Mouse (Mus musculus) Patski (cell line): ENCODE measurements around the gene Gm10842. TPM values are rescaled to one million over a fixed set of nuclear protein-coding genes. Genes with fewer than 3 reads are reported as not detected.

ENCODE experiments used
- ATAC-seq: fragments of 100-300 bp; one replicate; pipeline ENCODE4 v1.8.0; 2021
- CTCF ChIA-PET: fragments of 350-600 bp; sonication (Branson Sonifier 250); formaldehyde crosslinking; loops from one replicate; lab custom pipeline; 2022; ENCODE audit warnings: inconsistent platforms; lab: Charles Lee
- POLR2A ChIA-PET: fragments of 350-600 bp; sonication (Branson Sonifier 250); formaldehyde crosslinking; loops from one replicate; lab custom pipeline; 2022; ENCODE audit warnings: antibody characterized with exemption, inconsistent platforms; lab: Charles Lee
- DNase-seq: peaks from one replicate; pipeline ENCODE4 v3.0.0-alpha.2; 2011; ENCODE audit warnings: low read depth, low spot score
- H3K27me3 ChIP-seq: fragments of 371-371 bp; one replicate; pipeline ENCODE4 v1.5.1; 2021
- CTCF ChIP-seq: fragments of 100-300 bp; IDR thresholded peaks from one replicate; pipeline ENCODE4 v1.5.1; 2021
- in situ Hi-C: fragments of 300-500 bp; cut with MboI; formaldehyde crosslinking; loops from 3 replicates; pipeline ENCODE4 v1.11.1; 2018; ENCODE audit warnings: low pct_unique_long_range_greater_than_20kb, mixed read lengths
- polyA plus RNA-seq: library from polyadenylated mRNA; unstranded; gene quantifications from one replicate; pipeline ENCODE4 v1.2.3, GENCODE M21; 2021

Gm10842 gene
- polyA plus RNA-seq, 1 experiment from 2014 or later, result not detected

DNA sequence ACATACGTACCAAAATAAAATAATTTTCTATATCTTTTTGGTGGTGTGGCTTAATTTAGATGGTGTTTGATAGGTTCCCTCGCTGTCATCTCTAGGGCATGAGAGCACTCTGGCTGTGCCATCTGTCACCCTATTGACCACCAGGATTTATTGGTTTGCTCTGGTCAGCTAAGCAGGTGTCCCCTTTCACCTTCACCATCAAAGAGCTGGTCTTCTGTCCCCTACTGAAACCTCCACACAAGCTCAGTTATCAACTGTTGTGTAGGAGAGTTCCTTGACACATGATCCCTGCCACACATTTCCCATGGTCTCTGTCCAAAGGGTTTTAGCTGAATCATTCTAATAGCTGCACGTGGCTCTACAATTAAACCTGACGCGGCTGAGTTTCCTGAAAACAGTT is 5.6 kb upstream of the Gm10842 start:
- no peaks in the 10 kb centered on the region for H3K27me3 ChIP-seq
- ChIA-PET CTCF (no interaction called here), POLR2A (no interaction called here)
- TF ChIP-seq CTCF, result no peak
- no peak for ATAC-seq
- in situ Hi-C loops, result loop anchor here (25.0 kb wide), 1 partner anchor 829 kb away; no protein-coding TSS in a partner anchor
- no peak for DNase-seq

DNA sequence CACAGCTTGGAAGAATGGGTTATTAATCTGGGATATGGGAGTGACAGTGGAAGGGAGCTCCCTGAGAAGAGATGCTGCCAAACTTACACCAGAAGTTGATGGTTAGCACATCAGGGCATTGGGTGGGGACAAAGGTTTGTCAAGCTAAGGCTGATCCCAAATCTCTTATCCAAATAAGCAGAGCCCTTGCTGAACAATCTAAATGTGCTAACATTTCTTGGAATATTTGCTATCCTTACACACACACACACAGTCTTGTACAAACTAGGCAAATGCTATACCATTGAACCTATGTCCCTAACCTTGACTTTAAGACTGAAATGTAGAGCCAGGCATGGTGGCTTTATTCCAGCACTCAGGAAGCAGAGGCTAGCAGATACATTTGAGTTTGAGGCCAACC is 3.1 kb upstream of the Gm10842 start:
- in situ Hi-C loops, result loop anchor here (25.0 kb wide), 1 partner anchor 831 kb away; no protein-coding TSS in a partner anchor
- H3K27me3 ChIP-seq, result no peaks in the 10 kb centered on the region
- ChIA-PET CTCF (no interaction called here), POLR2A (no interaction called here)
- no peak for TF ChIP-seq CTCF
- DNase-seq (no peak), ATAC-seq (no peak)

DNA sequence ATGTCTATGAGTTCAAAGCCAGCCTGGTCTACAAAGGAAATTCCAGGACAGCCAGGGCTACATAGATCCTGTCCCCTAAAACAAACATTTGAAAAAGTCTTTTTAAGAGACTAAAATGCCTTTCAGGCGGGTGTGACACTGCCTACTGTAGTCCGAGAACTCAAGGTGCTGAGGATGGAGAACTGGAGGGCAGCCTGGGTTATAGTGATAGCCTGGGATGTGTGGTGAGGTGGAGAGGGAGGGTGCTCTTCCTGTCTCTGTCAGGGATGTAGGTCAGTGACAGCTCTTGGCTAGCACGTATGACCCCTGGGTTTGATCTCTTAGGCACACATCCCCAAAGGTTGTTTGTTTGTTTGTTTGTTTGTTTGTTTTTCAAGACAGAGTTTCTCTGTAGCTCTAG is 2.6 kb upstream of the Gm10842 start:
- TF ChIP-seq CTCF, result no peak
- ChIA-PET POLR2A (no interaction called here), CTCF (interaction anchor here (1.2 kb wide), 1 partner anchor 23 kb away, joined by 3 read pairs; no protein-coding TSS in a partner anchor)
- ATAC-seq (no peak), DNase-seq (no peak)
- in situ Hi-C loops, result loop anchor here (25.0 kb wide), 1 partner anchor 832 kb away; no protein-coding TSS in a partner anchor
- H3K27me3 ChIP-seq, result no peaks in the 10 kb centered on the region

DNA sequence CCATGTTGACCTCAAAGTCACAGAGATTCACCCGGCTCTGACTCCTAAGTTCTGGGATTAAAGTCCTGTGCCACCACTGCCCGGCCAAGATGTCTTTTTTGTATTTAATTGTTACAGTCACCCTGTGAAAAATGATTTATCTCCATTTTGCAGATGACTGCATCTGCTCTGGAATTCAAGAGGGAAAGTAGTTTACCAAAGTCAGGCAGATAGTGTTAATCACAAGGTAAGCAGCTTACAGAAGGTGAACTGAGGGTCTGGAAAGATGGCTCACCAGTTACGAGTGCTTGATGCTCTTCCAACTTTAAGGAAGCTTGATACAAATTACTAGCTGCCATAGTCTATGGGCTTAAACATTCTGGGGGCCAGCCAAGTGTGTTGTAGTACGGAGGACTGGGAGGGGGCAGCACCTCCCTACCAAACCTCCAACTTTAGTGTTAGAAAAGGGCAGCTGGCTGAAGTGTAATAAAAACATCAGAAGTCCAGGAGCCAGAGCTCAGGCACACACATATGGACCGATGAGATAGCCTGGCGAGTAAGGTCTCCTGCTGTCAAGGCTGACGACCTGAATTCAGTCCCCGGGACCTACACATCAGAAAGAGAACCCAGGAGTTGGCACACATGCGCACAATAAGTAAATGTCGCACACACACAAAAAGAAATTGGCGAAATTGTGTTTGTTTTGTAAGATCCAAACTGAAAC is 2.0 kb upstream of the Gm10842 start:
- ChIA-PET POLR2A (no interaction called here), CTCF (interaction anchor here (1.0 to 1.2 kb wide), 2 partner anchors 24 to 34 kb away, joined by 3 read pairs; partner anchors contain the start of gene Tlk2)
- H3K27me3 ChIP-seq, result no peaks in the 10 kb centered on the region
- in situ Hi-C loops, result loop anchor here (25.0 kb wide), 1 partner anchor 832 kb away; no protein-coding TSS in a partner anchor
- no peak for TF ChIP-seq CTCF
- ATAC-seq (no peak), DNase-seq (no peak)

DNA sequence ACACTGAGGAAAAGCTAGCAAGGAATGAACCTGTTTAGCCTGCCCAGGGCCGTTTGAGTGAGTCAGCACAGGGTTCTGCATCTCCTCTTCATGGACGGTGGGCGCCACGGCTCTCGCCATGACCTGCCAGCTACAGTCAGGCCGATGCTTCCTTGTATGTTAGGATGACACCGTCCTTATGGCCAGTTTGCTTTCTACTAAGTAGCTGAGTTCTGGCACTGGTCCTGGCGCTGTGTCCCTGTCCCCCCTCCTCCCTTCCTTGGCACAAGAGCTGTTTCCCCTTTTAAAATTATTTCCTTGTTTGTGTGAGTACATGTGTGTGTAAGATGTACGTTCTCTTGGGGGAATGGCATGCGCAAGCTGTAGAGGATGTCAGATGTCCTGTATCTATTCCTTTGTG is 1.5 kb upstream of the Gm10842 start:
- in situ Hi-C loops, result loop anchor here (25.0 kb wide), 1 partner anchor 833 kb away; no protein-coding TSS in a partner anchor
- CTCF ChIA-PET, result interaction anchor here (1.0 to 1.5 kb wide), 3 partner anchors 17 to 33 kb away, joined by 3 to 4 read pairs (median 3); partner anchors contain the start of gene Tlk2
- POLR2A ChIA-PET, result no interaction called here
- no peak for DNase-seq
- no peak for TF ChIP-seq CTCF
- H3K27me3 ChIP-seq, result no peaks in the 10 kb centered on the region
- ATAC-seq, result no peak

DNA sequence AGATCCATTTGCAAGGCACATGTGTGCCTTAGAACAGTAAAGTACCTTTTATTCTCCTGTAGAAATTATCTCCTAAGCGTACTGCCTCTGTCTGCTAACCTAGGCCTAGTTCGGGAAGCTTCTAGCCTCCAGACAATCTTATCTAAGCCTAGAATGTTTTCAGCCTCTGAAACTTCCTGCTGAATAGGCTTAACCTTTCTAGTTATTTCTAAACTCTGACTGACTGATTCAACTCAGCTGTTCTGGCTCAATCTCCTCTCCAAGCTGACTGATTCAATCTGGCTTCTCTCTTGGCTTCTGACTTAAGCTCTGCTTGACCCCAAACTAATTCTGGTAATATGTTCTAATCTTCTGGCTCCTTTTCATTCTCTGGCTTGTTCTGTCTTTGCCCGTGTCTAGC is 2.7 kb downstream of the Gm10842 start:
- ATAC-seq (no peak), DNase-seq (no peak)
- ChIA-PET POLR2A (no interaction called here), CTCF (interaction anchor here (0.7 kb wide), 1 partner anchor 1443 kb away, joined by 3 read pairs; no protein-coding TSS in a partner anchor)
- H3K27me3 ChIP-seq, result no peaks in the 10 kb centered on the region
- no peak for TF ChIP-seq CTCF
- in situ Hi-C loops, result loop anchor here (25.0 kb wide), 1 partner anchor 837 kb away; no protein-coding TSS in a partner anchor

DNA sequence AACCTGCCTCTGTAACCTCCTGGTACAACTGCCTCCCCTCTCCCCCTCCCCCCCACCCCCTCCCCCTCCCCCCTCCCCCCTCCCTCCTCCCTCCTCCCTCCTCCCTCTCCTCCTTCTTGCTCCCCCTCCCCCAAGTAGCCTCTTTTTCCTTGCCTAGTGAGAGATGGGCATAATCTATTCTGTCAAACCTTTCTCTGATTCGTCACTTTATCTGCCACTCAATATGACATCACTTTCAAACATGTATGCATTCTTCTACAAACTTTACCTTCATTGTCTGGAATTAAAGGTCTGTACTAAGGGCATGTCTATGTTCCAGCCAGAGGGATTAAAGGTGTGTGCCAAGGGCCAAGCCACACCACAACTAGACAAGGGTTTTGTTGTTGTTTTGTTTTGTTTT is 3.1 kb downstream of the Gm10842 start:
- ATAC-seq, result no peak
- no peaks in the 10 kb centered on the region for H3K27me3 ChIP-seq
- TF ChIP-seq CTCF, result no peak
- in situ Hi-C loops, result loop anchor here (25.0 kb wide), 1 partner anchor 837 kb away; no protein-coding TSS in a partner anchor
- DNase-seq, result no peak
- CTCF ChIA-PET, result no interaction called here
- POLR2A ChIA-PET, result no interaction called here

DNA sequence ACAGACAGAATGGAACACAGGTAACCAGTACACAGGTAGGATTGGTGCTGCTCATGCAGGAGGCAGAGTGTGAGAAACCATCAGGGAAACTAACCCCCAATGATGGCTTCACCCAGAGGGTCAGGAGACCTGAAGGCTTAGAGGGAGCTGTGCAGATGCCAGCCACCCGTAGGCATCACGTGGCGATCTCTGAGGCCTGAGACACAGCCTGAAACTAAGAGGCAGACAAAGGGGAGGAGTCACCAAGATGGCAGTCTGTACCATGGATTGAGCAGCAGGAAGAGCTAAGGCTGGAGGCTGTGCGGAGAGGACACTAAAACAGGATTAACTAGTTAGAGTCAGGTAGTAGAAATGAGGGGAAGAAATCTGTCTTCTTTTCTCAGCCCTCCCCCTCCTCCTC is 4.0 kb downstream of the Gm10842 start:
- no peak for TF ChIP-seq CTCF
- POLR2A ChIA-PET, result no interaction called here

DNA sequence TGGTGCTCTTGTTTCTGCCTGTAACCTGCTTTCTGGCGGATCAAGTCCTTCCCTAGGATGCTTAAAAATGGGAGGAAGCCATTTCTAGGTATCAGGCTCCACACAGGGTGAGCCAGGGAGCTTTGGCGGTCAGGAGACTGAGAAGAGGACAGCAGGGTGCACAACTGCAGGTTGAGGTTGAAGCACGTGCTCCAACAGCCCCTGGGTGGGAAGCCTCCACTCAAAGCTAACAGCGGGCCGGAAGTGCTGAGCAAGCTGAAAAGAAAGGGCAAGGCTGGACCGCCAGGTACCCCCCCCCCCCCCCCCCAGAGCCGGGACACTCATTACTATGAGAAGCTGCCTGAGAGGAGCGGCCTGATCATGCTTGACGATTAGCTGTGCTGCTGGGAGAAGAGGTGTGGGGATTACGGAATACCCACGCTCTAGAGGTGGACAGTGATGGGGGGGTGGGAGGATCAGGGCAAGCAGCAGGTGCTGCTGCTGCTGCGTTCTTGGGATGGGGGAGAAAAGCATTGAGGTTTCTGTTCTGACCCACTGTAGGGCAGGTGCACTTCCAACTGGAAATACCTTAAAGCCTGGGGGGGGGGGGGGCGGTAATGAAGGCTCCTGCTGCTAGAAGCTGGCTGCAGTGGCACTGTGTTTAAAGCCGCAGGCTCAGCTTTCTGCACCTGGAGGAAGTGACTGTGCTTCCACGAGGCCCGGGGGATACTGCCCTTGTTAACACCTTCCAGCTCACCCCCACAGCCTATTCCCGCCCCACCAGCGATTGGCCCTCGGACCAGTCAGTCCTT is 4.7 kb downstream of the Gm10842 start:
- ChIA-PET CTCF (no interaction called here), POLR2A (interaction anchor here (0.6 kb wide), 2 partner anchors 39 to 976 kb away, joined by 3 to 6 read pairs; no protein-coding TSS in a partner anchor)
- no peaks in the 10 kb centered on the region for H3K27me3 ChIP-seq
- no peak for TF ChIP-seq CTCF
- in situ Hi-C loops, result no loop called here
- ATAC-seq, result no peak
- no peak for DNase-seq

More for the DNA sequence above, 4.0 kb downstream of the Gm10842 start:
- no peak for ATAC-seq
- no peak for DNase-seq
- no peaks in the 10 kb centered on the region for H3K27me3 ChIP-seq
- CTCF ChIA-PET, result no interaction called here
- in situ Hi-C loops, result no loop called here

DNA sequence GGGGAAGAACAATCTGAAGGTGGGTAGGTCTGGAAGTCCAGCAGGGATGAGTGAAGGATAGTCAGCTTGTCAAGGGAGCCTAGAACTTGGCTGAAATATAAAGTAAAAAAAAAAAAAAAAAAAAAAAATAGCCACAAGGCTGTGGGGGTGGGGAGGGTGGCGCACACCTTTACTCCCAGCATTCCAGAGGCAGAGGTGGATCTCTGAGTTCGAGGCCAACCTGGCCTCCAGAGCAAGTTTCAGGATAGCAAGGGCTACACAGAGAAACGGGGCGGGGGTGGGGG is 5.3 kb downstream of the Gm10842 start:
- ChIA-PET POLR2A (interaction anchor here (0.6 kb wide), 2 partner anchors 39 to 975 kb away, joined by 3 to 6 read pairs; no protein-coding TSS in a partner anchor), CTCF (no interaction called here)
- no peaks in the 10 kb centered on the region for H3K27me3 ChIP-seq
- in situ Hi-C loops, result no loop called here
- ATAC-seq (no peak), DNase-seq (no peak)
- no peak for TF ChIP-seq CTCF
